Mouse (Mus musculus) heart, embryonic 11.5 days (tissue): ENCODE data around the gene Sept5. TPM values are rescaled to one million over a fixed set of nuclear protein-coding genes. Genes with fewer than 3 reads are reported as not detected.

Source experiments
- ATAC-seq: fragments of 200-750 bp; cut with Nextera tagmentation; replicated peaks from 2 replicates; pipeline ENCODE4 v1.8.0; 2017; ENCODE audit warnings: moderate library complexity; ENCODE audit not compliant: insufficient number of reproducible peaks, low FRiP score, low TSS enrichment
- H3K27ac ChIP-seq: fragments of 300-500 bp; sonication (generic); 2 replicates; pipeline ENCODE4 v1.5.1; 2014; ENCODE audit warnings: mild to moderate bottlenecking, low read depth, low read length
- H3K27me3 ChIP-seq: fragments of 300-500 bp; sonication (generic); 2 replicates; pipeline ENCODE4 v1.6.1; 2014; ENCODE audit warnings: mild to moderate bottlenecking, low read length, mixed read lengths; ENCODE audit not compliant: control insufficient read depth, insufficient read depth
- H3K36me3 ChIP-seq: fragments of 300-500 bp; sonication (generic); 2 replicates; pipeline ENCODE4 v1.6.1; 2014; ENCODE audit warnings: mild to moderate bottlenecking, low read length, moderate library complexity, mixed read lengths; ENCODE audit not compliant: control insufficient read depth, insufficient read depth
- H3K4me1 ChIP-seq: fragments of 300-500 bp; sonication (generic); 2 replicates; pipeline ENCODE4 v1.6.1; 2014; ENCODE audit warnings: low read length; ENCODE audit not compliant: control insufficient read depth, insufficient read depth
- H3K4me2 ChIP-seq: fragments of 300-500 bp; sonication (generic); 2 replicates; pipeline ENCODE4 v1.6.1; 2014; ENCODE audit warnings: mild to moderate bottlenecking, moderate library complexity
- H3K4me3 ChIP-seq: fragments of 300-500 bp; sonication (generic); 2 replicates; pipeline ENCODE4 v1.5.1; 2014; ENCODE audit warnings: low read depth, low read length
- H3K9ac ChIP-seq: fragments of 300-500 bp; sonication (generic); 2 replicates; pipeline ENCODE4 v1.6.1; 2014; ENCODE audit warnings: mild to moderate bottlenecking, low read depth, low read length, moderate library complexity
- H3K9me3 ChIP-seq: fragments of 300-500 bp; sonication (generic); replicated peaks from 2 replicates; pipeline ENCODE4 v1.6.1; 2016; ENCODE audit warnings: low read length; ENCODE audit not compliant: control insufficient read depth
- WGBS: fragments of 180-500 bp; shearing (Covaris S2); extraction: QIAGEN DNeasy Blood & Tissue Kit; methylation state at CpG from one replicate; pipeline ENCODE4 v1.1.7; 2014; ENCODE audit not compliant: insufficient replicate concordance; 5-methylcytosine and 5-hydroxymethylcytosine counted together
- polyA plus RNA-seq: library from polyadenylated mRNA; unstranded; fragments of >200 nt; fragmentation: Nextera tagmentation; extraction: Ambion mirVana; gene quantifications from 2 replicates; pipeline ENCODE4 v1.2.1, GENCODE M21; 2014

The Sept5 gene
- polyA plus RNA-seq, 1 experiment from 2014 or later = 6.2 TPM

GRCm38 (mm10) chr16:18638396-18638795 is 8.6 kb upstream of the Sept5 start:
- Histone ChIP-seq H3K27ac (no peak overlapping the region), H3K36me3 (no peaks in the 10 kb centered on the region), H3K27me3 (peaks cover 8% of the 10 kb centered on the region), H3K4me1 (no peaks in the 10 kb centered on the region), H3K9me3 (no peaks in the 10 kb centered on the region), H3K9ac (no peak overlapping the region), H3K4me2 (no peak overlapping the region), H3K4me3 (no peak overlapping the region)
- 42% methylated on average over 2 of the region's 2 CpGs for WGBS
- ATAC-seq = no peak

- H3K4me3 ChIP-seq = no peak overlapping the region
- H3K9ac ChIP-seq = no peak overlapping the region
- peaks cover 10% of the 10 kb centered on the region for H3K27me3 ChIP-seq
- H3K36me3 ChIP-seq = no peaks in the 10 kb centered on the region
- no peaks in the 10 kb centered on the region for H3K9me3 ChIP-seq
- 52% methylated on average over 3 of the region's 3 CpGs for WGBS
- H3K27ac ChIP-seq = no peak overlapping the region
- no peaks in the 10 kb centered on the region for H3K4me1 ChIP-seq
- no peak overlapping the region for H3K4me2 ChIP-seq
- no peak for ATAC-seq
Measured at GRCm38 (mm10) chr16:18636804-18637203, 7.0 kb upstream of the Sept5 start.

- H3K36me3 ChIP-seq = no peaks in the 10 kb centered on the region
- H3K27me3 ChIP-seq = peaks cover 10% of the 10 kb centered on the region
- no peak overlapping the region for H3K4me3 ChIP-seq
- H3K9ac ChIP-seq = no peak overlapping the region
- WGBS = 73% methylated on average over 5 of the region's 5 CpGs
- no peak overlapping the region for H3K4me2 ChIP-seq
- ATAC-seq = no peak
- no peaks in the 10 kb centered on the region for H3K9me3 ChIP-seq
- no peak overlapping the region for H3K27ac ChIP-seq
- H3K4me1 ChIP-seq = no peaks in the 10 kb centered on the region
Measured at GRCm38 (mm10) chr16:18636401-18636800, 6.6 kb upstream of the Sept5 start.

GRCm38 (mm10) chr16:18633333-18633732 is 3.6 kb upstream of the Sept5 start:
- H3K27me3 ChIP-seq = peaks cover 26% of the 10 kb centered on the region
- ATAC-seq = no peak
- WGBS = 36% methylated on average over 1 of the region's 1 CpGs
- H3K4me1 ChIP-seq = peaks cover 5% of the 10 kb centered on the region
- H3K4me2 ChIP-seq = no peak overlapping the region
- H3K4me3 ChIP-seq = no peak overlapping the region
- H3K36me3 ChIP-seq = no peaks in the 10 kb centered on the region
- H3K9ac ChIP-seq = no peak overlapping the region
- H3K27ac ChIP-seq = no peak overlapping the region
- H3K9me3 ChIP-seq = no peaks in the 10 kb centered on the region

DNA sequence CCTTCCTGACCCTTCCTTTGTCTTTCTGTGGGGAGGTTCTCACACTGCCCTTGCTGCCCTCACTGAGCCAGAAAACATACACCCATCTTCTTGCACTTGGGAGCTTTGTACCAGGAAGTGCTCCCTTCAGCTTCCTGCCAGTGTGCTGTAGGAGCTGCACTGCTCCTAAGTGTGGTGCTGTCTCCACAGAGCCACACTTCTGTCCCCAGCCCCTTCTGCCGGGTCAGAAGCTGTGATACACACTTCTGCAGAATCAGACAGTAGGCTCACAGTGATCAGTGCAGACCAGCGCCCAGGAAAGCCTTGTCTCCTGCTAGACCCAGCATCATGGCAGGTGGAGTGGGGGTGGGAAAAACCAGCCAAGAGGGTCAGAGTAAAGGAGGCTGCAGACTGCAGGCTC is 3.1 kb upstream of the Sept5 start:
- Histone ChIP-seq H3K4me2 (no peak overlapping the region), H3K4me3 (no peak overlapping the region), H3K4me1 (peaks cover 5% of the 10 kb centered on the region), H3K36me3 (no peaks in the 10 kb centered on the region), H3K27ac (no peak overlapping the region), H3K27me3 (peaks cover 32% of the 10 kb centered on the region), H3K9ac (no peak overlapping the region), H3K9me3 (no peaks in the 10 kb centered on the region)
- WGBS = 59% methylated on average over 2 of the region's 2 CpGs
- ATAC-seq = no peak

DNA sequence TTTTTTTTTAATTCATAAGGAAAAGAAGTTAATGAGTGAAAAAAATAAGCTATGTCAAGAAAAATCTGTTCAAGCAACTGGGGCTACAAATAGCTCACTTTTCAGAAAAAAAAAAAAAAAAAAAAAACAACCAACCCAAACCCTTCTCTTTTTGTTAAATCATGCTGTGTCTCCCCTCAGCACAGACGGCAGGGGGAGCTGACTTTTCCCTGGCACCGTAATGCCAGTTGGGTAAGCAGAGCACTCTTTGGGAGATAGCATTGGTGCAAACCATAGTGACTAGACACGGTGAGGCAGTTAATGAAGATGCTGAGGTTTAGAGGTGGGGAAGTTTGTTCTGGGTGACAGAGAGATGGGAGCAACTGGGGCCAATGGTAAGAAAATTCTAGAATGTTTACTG is 2.3 kb upstream of the Sept5 start:
- Histone ChIP-seq H3K4me3 (no peak overlapping the region), H3K36me3 (no peaks in the 10 kb centered on the region), H3K27ac (no peak overlapping the region), H3K9ac (no peak overlapping the region), H3K4me1 (peaks cover 5% of the 10 kb centered on the region), H3K4me2 (no peak overlapping the region), H3K9me3 (no peaks in the 10 kb centered on the region), H3K27me3 (peaks cover 39% of the 10 kb centered on the region)
- no peak for ATAC-seq
- 56% methylated on average over 3 of the region's 3 CpGs for WGBS

GRCm38 (mm10) chr16:18631141-18631540 is 1.4 kb upstream of the Sept5 start:
- H3K4me3 ChIP-seq = no peak overlapping the region
- no peak overlapping the region for H3K27ac ChIP-seq
- no peak for ATAC-seq
- WGBS = 54% methylated on average over 7 of the region's 7 CpGs
- H3K9me3 ChIP-seq = no peaks in the 10 kb centered on the region
- H3K4me2 ChIP-seq = no peak overlapping the region
- H3K4me1 ChIP-seq = peaks cover 8% of the 10 kb centered on the region
- H3K36me3 ChIP-seq = no peaks in the 10 kb centered on the region
- H3K27me3 ChIP-seq = peaks cover 48% of the 10 kb centered on the region
- no peak overlapping the region for H3K9ac ChIP-seq

DNA sequence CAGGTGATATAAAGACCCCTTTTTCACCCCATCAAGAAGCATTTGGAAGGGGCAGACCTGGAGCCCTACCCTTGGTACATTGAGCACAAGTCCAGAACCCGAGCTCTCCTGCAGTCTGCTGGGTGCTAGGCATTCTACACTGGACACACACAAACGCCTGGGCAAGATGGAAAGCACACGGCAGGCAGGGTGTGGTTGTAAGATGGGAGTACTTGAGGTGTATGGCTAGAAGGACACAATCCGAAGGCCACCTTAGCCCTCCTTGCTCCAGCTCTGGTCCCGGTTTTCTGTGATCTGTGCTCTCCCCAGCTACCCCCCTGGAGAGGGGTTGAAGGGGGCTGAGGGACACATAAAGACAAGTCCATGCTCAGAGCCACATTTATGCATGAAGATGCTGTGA is 537 bp upstream of the Sept5 start:
- Histone ChIP-seq H3K4me2 (peak overlapping the region; percentile 98), H3K27me3 (peaks cover 57% of the 10 kb centered on the region), H3K9ac (peak overlapping the region; percentile 77; the same call in 1 of the 2 replicates), H3K9me3 (no peaks in the 10 kb centered on the region), H3K27ac (no peak overlapping the region), H3K4me3 (peak overlapping the region; percentile 76), H3K4me1 (peaks cover 14% of the 10 kb centered on the region), H3K36me3 (no peaks in the 10 kb centered on the region)
- WGBS = 47% methylated on average over 5 of the region's 5 CpGs
- no peak for ATAC-seq

DNA sequence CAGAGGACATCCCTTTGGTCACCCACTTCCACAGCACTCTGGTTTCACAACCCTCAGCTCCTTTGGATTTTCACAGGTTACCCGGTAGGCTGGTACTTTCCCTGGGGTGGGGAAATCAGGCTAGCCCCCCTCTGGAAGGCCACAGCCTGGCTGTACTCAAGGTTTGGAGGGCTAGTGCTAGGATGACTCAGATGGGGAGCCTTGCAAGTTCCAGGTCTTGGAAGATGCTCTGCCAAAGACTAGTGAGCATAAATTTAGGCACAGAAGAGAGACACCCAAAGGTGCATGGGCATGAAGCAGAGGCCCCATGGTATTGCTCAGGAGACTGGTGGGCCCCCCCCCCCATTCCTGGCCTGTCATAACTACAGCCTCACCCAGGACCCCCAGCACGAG is 810 bp downstream of the Sept5 start:
- whole genome bisulfite sequencing = 31% methylated on average over 2 of the region's 2 CpGs
- Histone ChIP-seq H3K4me1 (peaks cover 14% of the 10 kb centered on the region), H3K9ac (peak overlapping the region; percentile 77; the same call in 1 of the 2 replicates), H3K4me2 (peak overlapping the region; percentile 98), H3K9me3 (no peaks in the 10 kb centered on the region), H3K27me3 (peaks cover 70% of the 10 kb centered on the region), H3K4me3 (peak overlapping the region; percentile 76), H3K36me3 (no peaks in the 10 kb centered on the region), H3K27ac (no peak overlapping the region)
- ATAC-seq = no peak
